Mouse (Mus musculus) right cerebral cortex, adult 18-20 months (tissue): ENCODE measurements around the gene Pde4d.

Source experiments
- DNase-seq: peaks from one replicate; pipeline ENCODE4 v3.0.0; 2022; ENCODE audit warnings: mixed read lengths

Gene Pde4d

DNA sequence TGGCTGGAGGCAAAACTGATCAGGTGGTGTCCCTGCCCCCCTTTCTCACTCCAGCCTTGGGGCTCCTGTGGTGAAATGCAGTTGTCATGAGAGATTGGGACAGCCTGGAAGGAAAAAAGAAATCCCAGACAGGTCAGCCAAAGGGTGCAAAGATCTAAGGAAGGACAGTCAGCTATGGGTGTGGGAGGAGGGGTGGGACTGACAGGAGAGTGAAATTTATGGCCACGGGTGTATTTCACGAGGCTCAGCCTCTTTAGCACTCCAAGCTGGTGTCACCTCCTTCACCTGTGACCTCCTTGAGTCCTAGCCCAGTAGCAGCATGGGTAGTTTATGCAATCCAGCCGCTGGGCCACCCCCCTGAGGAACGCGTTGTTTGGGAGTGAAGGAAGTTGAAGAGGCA is 1465.1 kb downstream of the Pde4d start:
- DNase-seq: no peak

DNA sequence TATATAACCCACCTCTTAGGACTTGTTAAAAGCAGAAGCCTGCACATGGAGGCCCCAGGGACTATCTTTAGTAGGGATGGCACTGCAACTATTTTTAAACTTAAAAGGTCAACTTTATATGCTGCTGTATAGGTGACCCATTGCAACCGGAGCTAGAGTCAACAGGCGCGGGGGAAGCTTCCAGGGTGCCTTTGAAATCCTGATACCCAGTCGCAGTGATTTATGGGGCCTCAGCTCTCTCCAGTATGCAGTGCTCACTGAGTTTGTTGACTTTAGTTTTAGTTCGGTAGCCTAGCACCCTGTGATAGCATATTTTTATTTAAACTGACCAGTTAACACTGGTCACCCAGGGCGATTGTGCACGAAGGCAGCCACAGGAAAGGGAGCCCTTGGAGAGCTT is 1465.8 kb downstream of the Pde4d start:
- DNase-seq: no peak

GRCm38 (mm10) chr13:109915964-109916363 is 1466.2 kb downstream of the Pde4d start:
- DNase-seq: no peak

GRCm38 (mm10) chr13:109917551-109917950 is 1467.8 kb downstream of the Pde4d start:
- DNase-seq: no peak

- no peak for DNase-seq
These were observed 1468.9 kb downstream of the Pde4d start for GRCm38 (mm10) chr13:109918631-109919030.

DNA sequence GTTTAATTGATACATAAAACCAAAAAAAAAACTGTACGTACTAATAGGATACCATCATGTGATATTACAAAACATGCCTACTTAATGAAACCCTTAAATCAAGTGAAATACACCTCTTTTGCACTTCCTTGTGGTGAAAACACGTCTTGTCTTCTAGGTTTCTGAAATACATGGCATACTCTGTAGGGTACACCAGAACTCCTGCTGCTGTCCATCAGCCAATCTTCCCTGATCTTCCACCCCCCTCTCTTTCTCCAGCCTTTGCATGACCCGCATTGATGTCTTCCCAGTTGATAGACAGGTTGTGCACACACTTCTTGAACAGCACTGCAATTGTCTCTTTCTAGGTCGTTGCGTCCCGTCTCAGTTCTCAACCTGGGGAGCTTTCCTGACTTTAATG is 1470.5 kb downstream of the Pde4d start:
- no peak for DNase-seq

- no peak for DNase-seq
These were observed 1471.7 kb downstream of the Pde4d start for GRCm38 (mm10) chr13:109921336-109922038.

DNA sequence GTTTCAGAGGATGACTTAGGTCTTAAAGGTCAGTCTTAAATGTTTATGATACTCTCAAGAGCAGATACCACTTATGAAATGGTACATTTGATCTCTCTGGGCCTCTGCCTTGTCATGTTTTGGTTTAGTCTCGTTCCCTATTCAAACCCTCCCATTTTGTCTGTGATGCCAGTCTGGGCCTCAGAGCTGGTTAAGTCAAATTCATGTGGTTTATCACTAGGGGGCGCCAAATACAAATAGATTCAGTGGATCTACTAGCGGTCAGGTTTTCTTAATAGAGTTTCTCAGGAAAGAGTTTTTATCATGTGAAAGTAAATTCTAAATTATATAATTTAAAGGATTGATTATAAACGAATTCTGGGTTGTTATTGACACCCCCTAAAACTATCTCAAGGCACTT is 1472.5 kb downstream of the Pde4d start:
- peak; percentile 66 for DNase-seq

GRCm38 (mm10) chr13:109922782-109923181 is 1473.0 kb downstream of the Pde4d start:
- DNase-seq: no peak

DNA sequence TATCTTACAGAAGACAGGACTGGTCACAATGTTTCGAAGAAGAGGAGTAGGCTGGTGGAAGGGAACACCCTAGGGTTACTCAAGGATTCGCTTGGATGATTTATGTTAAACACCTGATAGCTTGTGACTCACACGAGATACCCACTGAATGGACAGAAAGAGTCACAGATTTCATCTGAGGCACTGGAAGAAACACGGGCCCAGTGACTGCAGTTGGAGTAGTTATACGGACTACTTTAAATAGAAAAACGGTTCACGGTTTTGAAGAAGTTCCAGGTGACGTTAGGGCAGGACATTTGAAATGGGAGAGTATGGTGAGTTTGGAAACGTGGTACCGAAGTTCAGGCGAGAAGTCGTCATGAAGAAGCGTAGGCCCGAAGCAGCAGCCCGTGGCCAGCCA is 1475.0 kb downstream of the Pde4d start:
- no peak for DNase-seq

- peak; percentile 94 for DNase-seq
These were observed 1476.7 kb downstream of the Pde4d start for GRCm38 (mm10) chr13:109926277-109926920.

GRCm38 (mm10) chr13:109927782-109928181 is 1478.0 kb downstream of the Pde4d start:
- peak; percentile 35 for DNase-seq

GRCm38 (mm10) chr13:109932688-109933087 is 1482.9 kb downstream of the Pde4d start:
- DNase-seq: peak; percentile 78

DNA sequence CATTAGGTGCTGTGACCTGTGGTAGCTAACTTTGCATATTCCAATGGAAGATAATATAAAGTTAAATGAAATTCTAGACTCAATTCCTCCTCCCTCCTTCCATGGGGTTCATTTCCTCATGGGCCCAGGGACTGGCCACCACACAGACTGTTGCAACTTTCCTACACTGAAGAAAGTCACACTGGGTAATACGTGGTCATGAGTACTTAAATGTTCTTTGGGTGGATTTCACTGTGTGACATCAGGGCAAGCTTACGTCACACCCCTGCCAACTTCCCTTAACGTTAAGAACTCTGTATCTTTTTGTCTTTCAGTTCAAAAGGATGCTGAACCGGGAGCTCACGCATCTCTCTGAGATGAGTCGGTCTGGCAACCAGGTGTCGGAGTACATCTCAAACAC is 1483.8 kb downstream of the Pde4d start:
- no peak for DNase-seq

- no peak for DNase-seq
These were observed 1487.1 kb downstream of the Pde4d start for GRCm38 (mm10) chr13:109936866-109937265.

GRCm38 (mm10) chr13:109944822-109945551 is 1495.2 kb downstream of the Pde4d start:
- no peak for DNase-seq

GRCm38 (mm10) chr13:109951466-109951865 is 1501.7 kb downstream of the Pde4d start:
- no peak for DNase-seq

GRCm38 (mm10) chr13:109954189-109954588 is 1504.4 kb downstream of the Pde4d start:
- no peak for DNase-seq

DNA sequence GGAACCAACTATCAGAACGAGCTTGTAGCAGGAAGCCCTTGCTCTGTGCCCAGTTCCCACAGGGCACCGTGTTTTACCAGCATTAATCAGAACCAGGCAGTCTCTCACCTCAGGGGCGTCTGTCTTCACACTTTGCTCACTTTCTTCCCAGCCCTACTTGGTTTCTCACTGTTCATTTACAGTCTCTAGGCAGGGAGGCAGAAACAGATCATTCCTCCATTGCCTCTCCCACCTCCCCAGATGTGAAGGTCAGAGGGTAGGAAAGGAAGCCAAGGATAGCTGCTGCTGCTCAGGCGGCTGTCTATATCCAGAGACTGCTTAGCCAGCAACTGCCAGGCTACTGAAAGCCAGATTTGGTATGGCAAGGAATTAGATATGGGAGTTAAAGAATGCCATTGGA is 1508.2 kb downstream of the Pde4d start:
- DNase-seq: no peak

GRCm38 (mm10) chr13:109982821-109983443 is 1533.2 kb downstream of the Pde4d start:
- DNase-seq: no peak

DNA sequence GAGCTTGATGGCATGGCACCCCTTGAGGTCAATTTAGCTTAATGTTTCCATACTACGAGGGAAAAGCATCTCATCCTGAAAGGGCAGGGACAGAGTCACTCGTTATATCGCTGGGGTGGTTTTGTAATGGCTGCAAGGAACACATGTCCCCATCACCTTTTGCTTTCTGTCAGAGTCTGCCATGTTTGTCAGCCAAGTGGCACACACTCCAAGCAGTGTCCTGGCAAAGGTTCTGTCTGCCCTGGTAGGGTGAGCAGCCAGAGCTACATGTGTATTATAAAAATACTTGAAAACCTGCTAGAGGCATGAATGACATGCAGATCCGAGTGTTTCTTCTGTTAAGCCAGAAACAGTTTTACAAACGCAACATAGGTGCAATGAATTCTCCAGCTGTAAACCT is 1535.7 kb downstream of the Pde4d start:
- no peak for DNase-seq

- DNase-seq: no peak
These were observed 1536.1 kb downstream of the Pde4d start for GRCm38 (mm10) chr13:109985892-109986291.

DNA sequence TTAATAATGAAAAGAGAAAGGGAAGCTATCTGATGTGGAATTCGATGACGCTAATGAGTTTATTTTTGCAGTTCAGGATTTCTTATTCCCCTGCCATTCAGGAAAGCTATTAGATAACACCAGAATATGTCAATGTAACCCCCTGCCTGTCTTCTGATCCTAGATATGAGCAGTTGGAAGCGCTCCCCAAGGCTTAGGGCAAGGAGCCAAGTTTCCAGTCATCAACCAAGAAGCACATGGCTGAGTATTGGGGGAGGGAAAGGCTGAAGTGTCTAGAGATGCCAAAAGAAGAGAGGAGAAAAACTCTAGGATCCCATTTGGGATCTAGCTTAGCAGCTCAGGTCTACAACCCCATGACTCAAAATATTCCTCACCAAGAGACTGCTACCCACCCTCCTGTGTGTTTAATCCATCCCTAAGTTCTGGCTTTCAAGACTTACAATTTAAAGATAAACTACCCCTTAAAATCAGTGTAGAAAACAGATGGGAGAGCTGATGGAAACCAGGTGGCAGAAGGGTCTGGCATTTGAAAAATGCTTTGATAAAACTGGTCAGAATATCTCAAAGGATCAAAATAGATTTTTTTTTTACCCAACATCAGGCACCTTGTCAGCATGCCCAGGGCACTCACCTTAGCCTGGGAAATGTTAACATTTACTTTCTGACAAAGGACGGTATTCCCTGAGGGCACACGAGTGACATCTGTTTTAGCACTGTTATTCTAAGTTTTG is 1543.2 kb downstream of the Pde4d start:
- DNase-seq: peak; percentile 37
